Mouse (Mus musculus): ENCODE data around the gene Trhr2. TPM values are rescaled to one million over a fixed set of nuclear protein-coding genes. Genes with fewer than 3 reads are reported as not detected.

Gene Trhr2
- polyA plus RNA-seq, 1 experiment, result 0.23 TPM

Other genes with a start within 250 kb of the Trhr2 start
- 13.2 and 16.2 TPM in 2 replicates for gene Zfpm1, start 78.6 kb downstream of the Trhr2 start, polyA plus RNA-seq (2012; rRNA removed)
- 26.4 and 29.9 TPM in 2 replicates for gene Zc3h18, start 15.9 kb upstream of the Trhr2 start, polyA plus RNA-seq (2012; rRNA removed)
- not detected in 2 replicates for gene Il17c, start 61.3 kb upstream of the Trhr2 start, polyA plus RNA-seq (2012; rRNA removed)
- 115 and 130 TPM in 2 replicates for gene Cyba, start 72.2 kb upstream of the Trhr2 start, polyA plus RNA-seq (2012; rRNA removed)
- 18.0 and 26.0 TPM in 2 replicates for gene Mvd, start 82.7 kb upstream of the Trhr2 start, polyA plus RNA-seq (2012; rRNA removed)
- gene Snai3, start 100.0 kb upstream of the Trhr2 start, polyA plus RNA-seq (2012; rRNA removed), result 2.9 and 3.2 TPM in 2 replicates
- 61.1 and 64.7 TPM in 2 replicates for gene Rnf166, start 115.3 kb upstream of the Trhr2 start, polyA plus RNA-seq (2012; rRNA removed)
- 27.6 and 33.1 TPM in 2 replicates for gene Ctu2, start 115.4 kb upstream of the Trhr2 start, polyA plus RNA-seq (2012; rRNA removed)
- gene Piezo1, start 190.6 kb upstream of the Trhr2 start, polyA plus RNA-seq (2012; rRNA removed), result 68.9 and 70.9 TPM in 2 replicates
- 6.6 and 9.9 TPM in 2 replicates for gene Cdt1, start 207.3 kb upstream of the Trhr2 start, polyA plus RNA-seq (2012; rRNA removed)
- 88.1 and 93.0 TPM in 2 replicates for gene Aprt, start 216.2 kb upstream of the Trhr2 start, polyA plus RNA-seq (2012; rRNA removed)